In genomic region chr8:113837570-113837915, GRCm38 (mm10) we compare ENCODE assay signal across 13 mouse cellular contexts. TPM values are rescaled to one million over a fixed set of nuclear protein-coding genes. Genes with fewer than 3 reads are reported as not detected.
DNase-seq lines count a peak whose midpoint lies in the region; ATAC-seq lines count a peak whose summit lies in the region.
"Had no signal": no experiment of that assay in that cellular context is flagged by ENCODE, and none has a peak within 500 bp of the region (broad histone marks: within the 10 kb centered on the region; RNA-seq: fewer than 3 reads in every experiment).

No protein-coding gene starts in this region.

- no peaks in the 10 kb centered on the region for H3K9me3 ChIP-seq in kidney, embryonic 15.5 days (replicated peaks)
- H3K9me3 ChIP-seq in kidney, embryonic 14.5 days (ENCODE audit: control insufficient read depth, low read length), result no peaks in the 10 kb centered on the region
- no peaks in the 10 kb centered on the region for H3K9me3 ChIP-seq in midbrain, embryonic 10.5 days (replicated peaks)
- H3K9me3 ChIP-seq in midbrain, embryonic 13.5 days, result no peaks in the 10 kb centered on the region
- H3K9me3 ChIP-seq: embryonic facial prominence, embryonic 12.5 days; forebrain, embryonic 15.5 days; heart, embryonic 13.5 days had no signal

- peaks cover 11% of the 10 kb centered on the region for H3K4me1 ChIP-seq in kidney, embryonic 15.5 days
- H3K4me1 ChIP-seq in kidney, embryonic 14.5 days (ENCODE audit: control insufficient read depth, insufficient read depth, low read length), result peaks cover 4% of the 10 kb centered on the region; the same call in 1 of the 2 replicates
- H3K4me1 ChIP-seq in midbrain, embryonic 10.5 days, result peaks cover 29% of the 10 kb centered on the region
- H3K4me1 ChIP-seq in midbrain, embryonic 13.5 days (replicated peaks), result peaks cover 20% of the 10 kb centered on the region

- H3K36me3 ChIP-seq in kidney, embryonic 15.5 days, result no peaks in the 10 kb centered on the region
- no peaks in the 10 kb centered on the region for H3K36me3 ChIP-seq in kidney, embryonic 14.5 days (ENCODE audit: control insufficient read depth, insufficient read depth, low read length)
- no peaks in the 10 kb centered on the region for H3K36me3 ChIP-seq in midbrain, embryonic 10.5 days
- no peaks in the 10 kb centered on the region for H3K36me3 ChIP-seq in midbrain, embryonic 13.5 days
- H3K36me3 ChIP-seq: embryonic facial prominence, embryonic 12.5 days; forebrain, embryonic 15.5 days; heart, embryonic 13.5 days had no signal

- 0 out of 2 replicates have a peak, but pooled peaks cover 3% of the 10 kb centered on the region for H3K27me3 ChIP-seq in kidney, embryonic 15.5 days
- no peaks in the 10 kb centered on the region for H3K27me3 ChIP-seq in kidney, embryonic 14.5 days (ENCODE audit: control insufficient read depth, insufficient read depth, low read length)
- H3K27me3 ChIP-seq in midbrain, embryonic 10.5 days (ENCODE audit: low read depth, poor library complexity, severe bottlenecking), result no peaks in the 10 kb centered on the region
- H3K27me3 ChIP-seq in midbrain, embryonic 13.5 days, result 0 out of 2 replicates have a peak, but pooled peaks cover 3% of the 10 kb centered on the region
- H3K27me3 ChIP-seq: embryonic facial prominence, embryonic 12.5 days; forebrain, embryonic 15.5 days had no signal

- H3K9ac ChIP-seq in kidney, embryonic 15.5 days, result no peak overlapping the region
- H3K9ac ChIP-seq in kidney, embryonic 14.5 days (ENCODE audit: low read depth, low read length), result no peak overlapping the region
- no peak overlapping the region for H3K9ac ChIP-seq in midbrain, embryonic 13.5 days (replicated peaks)
- H3K9ac ChIP-seq: embryonic facial prominence, embryonic 12.5 days; forebrain, embryonic 15.5 days; heart, embryonic 13.5 days had no signal

- H3K4me2 ChIP-seq in kidney, embryonic 15.5 days, result no peak overlapping the region
- no peak overlapping the region; the same call in 1 of the 2 replicates for H3K4me2 ChIP-seq in kidney, embryonic 14.5 days (replicated peaks; ENCODE audit: low read depth, low read length)
- H3K4me2 ChIP-seq in midbrain, embryonic 13.5 days (replicated peaks), result no peak overlapping the region
- H3K4me2 ChIP-seq: embryonic facial prominence, embryonic 12.5 days; heart, embryonic 13.5 days had no signal

- WGBS in kidney, embryonic 15.5 days, result 38% methylated on average over 4 of the region's 4 CpGs
- WGBS in kidney, embryonic 14.5 days, result 51% methylated on average over 4 of the region's 4 CpGs
- 63% methylated on average over 4 of the region's 4 CpGs for WGBS in midbrain, embryonic 10.5 days
- WGBS in midbrain, embryonic 13.5 days, result 34% methylated on average over 4 of the region's 4 CpGs

- DNase-seq in kidney, postnatal 25 days, result no peak
- DNase-seq in kidney, postnatal 4 days, result peak; percentile 20 to 46
- DNase-seq in midbrain, embryonic 10.5 days (ENCODE audit: low spot score), result no peak
- DNase-seq in spleen, postnatal 36 days (ENCODE audit: low spot score in 2 of 2), result no peak
- DNase-seq: cerebellum, adult 11-12 months; gastrocnemius, postnatal 36 days had no signal

- ATAC-seq in kidney, embryonic 15.5 days (replicated peaks; ENCODE audit: low FRiP score), result 0 out of 2 replicates have a peak, but pooled peaks have one; percentile 54
- ATAC-seq in kidney, embryonic 14.5 days (ENCODE audit: low FRiP score, low TSS enrichment), result no peak
- no peak for ATAC-seq in midbrain, embryonic 13.5 days
- ATAC-seq: forebrain, embryonic 15.5 days had no signal

- H3K27ac ChIP-seq in kidney, embryonic 15.5 days, result no peak overlapping the region
- H3K27ac ChIP-seq in kidney, embryonic 14.5 days (ENCODE audit: low read depth, low read length), result no peak overlapping the region
- H3K27ac ChIP-seq in midbrain, embryonic 10.5 days (replicated peaks), result peak overlapping the region; percentile 13; the same call in 1 of the 2 replicates
- no peak overlapping the region for H3K27ac ChIP-seq in midbrain, embryonic 13.5 days
- H3K27ac ChIP-seq: embryonic facial prominence, embryonic 12.5 days had no signal

- H3K4me3 ChIP-seq in kidney, embryonic 15.5 days (replicated peaks), result no peak overlapping the region
- no peak overlapping the region for H3K4me3 ChIP-seq in kidney, embryonic 14.5 days (ENCODE audit: low read length)
- no peak overlapping the region for H3K4me3 ChIP-seq in midbrain, embryonic 10.5 days
- H3K4me3 ChIP-seq in midbrain, embryonic 13.5 days (replicated peaks), result no peak overlapping the region
- H3K4me3 ChIP-seq: embryonic facial prominence, embryonic 12.5 days; forebrain, embryonic 15.5 days; heart, embryonic 13.5 days had no signal

RNA-seq across cellular contexts. Expression of gene Adamts18, which starts 11.0 kb away (rescaled TPM):
- polyA plus RNA-seq in kidney, embryonic 15.5 days (2015; fragmentation: Nextera tagmentation; extraction: Ambion mirVana), result 2.7 and 3.9 TPM in 2 replicates
- 3.1 and 3.5 TPM in 2 replicates for polyA plus RNA-seq in kidney, embryonic 14.5 days (2014; fragmentation: Nextera tagmentation; extraction: Ambion mirVana)
- 0.73 and 1.00 TPM in 2 replicates for polyA plus RNA-seq in midbrain, embryonic 10.5 days (2016; fragmentation: Nextera tagmentation; extraction: Ambion mirVana)
- polyA plus RNA-seq in midbrain, embryonic 13.5 days (2015; fragmentation: Nextera tagmentation; extraction: Ambion mirVana), result 3.1 and 4.5 TPM in 2 replicates
- polyA plus RNA-seq: C2C12 had no signal

Comparison
In these comparisons a context has a peak if more than half of its experiments do, and no peak if none do; other contexts are left out.
1. DNase-seq: peak in kidney, postnatal 4 days (2 of 2); none in kidney, postnatal 25 days (0 of 2), midbrain, embryonic 10.5 days (single experiment) and spleen, postnatal 36 days (0 of 2).